Comparison of ENCODE assay signal across 7 mouse cellular contexts in the genomic region with DNA sequence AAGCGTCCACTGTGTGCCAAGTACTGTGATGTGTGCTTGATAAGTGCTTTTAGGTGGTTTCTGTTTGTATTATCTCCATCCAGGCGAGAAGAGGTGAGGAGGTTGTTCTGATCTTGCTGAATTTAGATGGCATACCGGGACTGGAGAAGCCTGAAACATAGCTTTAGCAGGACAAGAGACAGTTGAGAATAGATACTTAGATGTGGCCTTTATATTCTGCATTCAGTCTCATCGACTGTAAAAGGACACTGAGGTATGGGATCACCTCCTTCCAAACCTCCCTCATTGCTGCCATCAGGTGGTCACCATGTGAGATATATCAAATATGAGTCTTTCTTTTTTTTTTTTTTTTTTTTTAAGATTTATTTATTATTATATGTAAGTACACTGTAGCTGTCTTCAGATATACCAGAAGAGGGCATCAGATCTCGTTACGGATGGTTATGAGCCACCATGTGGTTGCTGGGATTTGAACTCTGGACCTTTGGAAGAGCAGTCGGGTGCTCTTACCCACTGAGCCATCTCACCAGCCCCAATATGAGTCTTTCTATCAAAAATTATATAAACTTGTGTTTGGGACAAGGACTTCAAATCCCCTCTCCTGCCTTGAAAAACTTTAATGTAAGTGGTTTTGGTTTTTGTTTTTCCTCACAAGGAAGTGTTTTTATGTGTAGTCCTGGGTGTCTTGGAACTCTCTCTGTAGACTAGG. TPM values are rescaled to one million over a fixed set of nuclear protein-coding genes. Genes with fewer than 3 reads are reported as not detected.
DNase-seq lines count a peak whose midpoint lies in the region; ATAC-seq and TF ChIP-seq lines count a peak whose summit lies in the region.
"Not testable (repeated sequence)": the region's sequence is repeated elsewhere in the genome, so short reads cannot be mapped to it uniquely, and the experiment has no call there.

No protein-coding gene starts in this region.

- H3K36me3 ChIP-seq in forebrain, postnatal 0 days (ENCODE audit: insufficient read depth) = peaks cover 21% of the 10 kb centered on the region
- H3K36me3 ChIP-seq in hindbrain, postnatal 0 days (ENCODE audit: insufficient read depth, low read length) = peaks cover 13% of the 10 kb centered on the region
- H3K36me3 ChIP-seq in limb, embryonic 11.5 days (ENCODE audit: control insufficient read depth, insufficient read depth, low read length) = not testable (repeated sequence)
- peaks cover 15% of the 10 kb centered on the region; the same call in 1 of the 2 replicates for H3K36me3 ChIP-seq in macrophage (ENCODE audit: inconsistent target)

- H3K4me2 ChIP-seq in forebrain, postnatal 0 days (ENCODE audit: low read depth) = peak overlapping the region; percentile 86
- peak overlapping the region; percentile 73 for H3K4me2 ChIP-seq in hindbrain, postnatal 0 days (ENCODE audit: low read depth, low read length)
- H3K4me2 ChIP-seq in limb, embryonic 11.5 days (ENCODE audit: low read depth, severe bottlenecking) = peak overlapping the region; percentile 69

- peak; percentile 22 for ATAC-seq in activated CD4-positive, CD25-positive, alpha-beta regulatory T cell, adult 4 months
- ATAC-seq in forebrain, postnatal 0 days; limb, embryonic 11.5 days (ENCODE audit: insufficient number of reproducible peaks, low FRiP score, low TSS enrichment, low read depth): not testable (repeated sequence)
- ATAC-seq in hindbrain, postnatal 0 days = 0 out of 2 replicates have a peak, but pooled peaks have one; percentile 1

- H3K9ac ChIP-seq in forebrain, postnatal 0 days = peak overlapping the region; percentile 58
- peak overlapping the region; percentile 33 for H3K9ac ChIP-seq in hindbrain, postnatal 0 days (replicated peaks; ENCODE audit: low read length)
- peak overlapping the region; percentile 51; the same call in 1 of the 2 replicates for H3K9ac ChIP-seq in limb, embryonic 11.5 days (ENCODE audit: low read length)

- peaks cover 17% of the 10 kb centered on the region for H3K79me2 ChIP-seq in macrophage (ENCODE audit: inconsistent target)

- not testable (repeated sequence) for H3K27me3 ChIP-seq in forebrain, postnatal 0 days (ENCODE audit: insufficient read depth, low read length); hindbrain, postnatal 0 days (ENCODE audit: insufficient read depth, low read length); limb, embryonic 11.5 days (ENCODE audit: control insufficient read depth, insufficient read depth, low read length)

- whole genome bisulfite sequencing in forebrain, postnatal 0 days = 21% methylated on average over 5 of the region's 7 CpGs
- WGBS in hindbrain, postnatal 0 days = 21% methylated on average over 5 of the region's 7 CpGs
- WGBS in limb, embryonic 11.5 days = 22% methylated on average over 5 of the region's 7 CpGs
- WGBS in macrophage (ENCODE audit: missing documents) = 23% methylated on average over 5 of the region's 7 CpGs

- not testable (repeated sequence) for H3K9me3 ChIP-seq in forebrain, postnatal 0 days (ENCODE audit: low read length); hindbrain, postnatal 0 days (ENCODE audit: low read length); limb, embryonic 11.5 days (ENCODE audit: control insufficient read depth, low read length)

- not testable (repeated sequence) for H3K4me1 ChIP-seq in forebrain, postnatal 0 days (ENCODE audit: insufficient read depth); hindbrain, postnatal 0 days (ENCODE audit: insufficient read depth, low read length); limb, embryonic 11.5 days (ENCODE audit: control insufficient read depth, insufficient read depth, low read length)

- peak; percentile 44 for TF ChIP-seq CTCF in forebrain, postnatal 0 days (IDR thresholded peaks at IDR 0.05; ENCODE audit: low read depth)
- peak; percentile 41 for TF ChIP-seq CTCF in hindbrain, postnatal 0 days (IDR thresholded peaks at IDR 0.05; ENCODE audit: low read depth)

- DNase-seq in cerebellum, postnatal 36 days = peak; percentile 45 to 60
- DNase-seq in forebrain, postnatal 0 days; limb, embryonic 11.5 days (ENCODE audit: low spot score): not testable (repeated sequence)
- peak; percentile 68 for DNase-seq in hindbrain, postnatal 0 days (ENCODE audit: low spot score)
- peak; percentile 54 for DNase-seq in retina, embryonic 14.5 days (ENCODE audit: low spot score)

- H3K4me3 ChIP-seq in forebrain, postnatal 0 days (ENCODE audit: low read depth, low read length) = peak overlapping the region; percentile 93
- peak overlapping the region; percentile 97 for H3K4me3 ChIP-seq in hindbrain, postnatal 0 days (ENCODE audit: low read length)
- peak overlapping the region; percentile 92 for H3K4me3 ChIP-seq in limb, embryonic 11.5 days (ENCODE audit: low read depth, low read length)
- H3K4me3 ChIP-seq in macrophage (ENCODE audit: inconsistent target) = peak overlapping the region; percentile 41

- peak overlapping the region; percentile 80 for H3K27ac ChIP-seq in forebrain, postnatal 0 days (ENCODE audit: low read depth, low read length)
- H3K27ac ChIP-seq in hindbrain, postnatal 0 days = peak overlapping the region; percentile 76
- not testable (repeated sequence) for H3K27ac ChIP-seq in limb, embryonic 11.5 days (replicated peaks; ENCODE audit: low read depth, low read length)
- H3K27ac ChIP-seq in macrophage = peak overlapping the region; percentile 67

RNA-seq across cellular contexts. Expression of gene Pdhb, which starts 0.9 kb away (rescaled TPM):
- polyA plus RNA-seq in activated CD4-positive, CD25-positive, alpha-beta regulatory T cell, adult 4 months (2017; shearing (Covaris generic)) = 100 to 1,000 TPM; 117 to 121 TPM
- 151 and 183 TPM in 2 replicates for total RNA-seq in forebrain, postnatal 0 days (2014; rRNA removed)
- 249 and 263 TPM in 2 replicates for polyA plus RNA-seq in forebrain, postnatal 0 days (2015; fragmentation: Nextera tagmentation; extraction: Ambion mirVana)
- total RNA-seq in hindbrain, postnatal 0 days (2014; rRNA removed) = 123 and 135 TPM in 2 replicates
- polyA plus RNA-seq in hindbrain, postnatal 0 days (2015; fragmentation: Nextera tagmentation; extraction: Ambion mirVana) = 292 and 295 TPM in 2 replicates
- polyA plus RNA-seq in limb, embryonic 11.5 days (2014; fragmentation: Nextera tagmentation; extraction: Ambion mirVana) = 210 and 214 TPM in 2 replicates
- 100 to 1,000 TPM in 9 of 26 experiments, 10 to 100 TPM in 17; 30.8 to 128 (median 78.1) TPM for total RNA-seq in macrophage (2018; cell fraction: chromatin; rRNA removed)
- 10 to 100 TPM; 47.6 to 64.9 (median 58.0) TPM for total RNA-seq in macrophage (2018; cell fraction: cytosol; rRNA removed)
- 100 to 1,000 TPM in 2 of 26 experiments, 10 to 100 TPM in 24; 28.5 to 109 (median 53.3) TPM for total RNA-seq in macrophage (2018; cell fraction: nucleus; rRNA removed)
- 53.3 to 66.2 TPM (median 63.0 TPM) in 3 replicates for polyA plus RNA-seq in macrophage (2018)

RNA-seq across cellular contexts. Expression of gene Kctd6, which starts 40.2 kb away (rescaled TPM):
- 1 to 10 TPM; 3.2 to 4.5 TPM for polyA plus RNA-seq in activated CD4-positive, CD25-positive, alpha-beta regulatory T cell, adult 4 months (2017; shearing (Covaris generic))
- total RNA-seq in forebrain, postnatal 0 days (2014; rRNA removed) = 19.3 and 27.0 TPM in 2 replicates
- polyA plus RNA-seq in forebrain, postnatal 0 days (2015; fragmentation: Nextera tagmentation; extraction: Ambion mirVana) = 37.0 and 42.0 TPM in 2 replicates
- total RNA-seq in hindbrain, postnatal 0 days (2014; rRNA removed) = 15.2 and 21.1 TPM in 2 replicates
- 41.8 and 42.2 TPM in 2 replicates for polyA plus RNA-seq in hindbrain, postnatal 0 days (2015; fragmentation: Nextera tagmentation; extraction: Ambion mirVana)
- 16.5 and 17.5 TPM in 2 replicates for polyA plus RNA-seq in limb, embryonic 11.5 days (2014; fragmentation: Nextera tagmentation; extraction: Ambion mirVana)
- total RNA-seq in macrophage (2018; cell fraction: chromatin; rRNA removed) = 10 to 100 TPM in 25 of 26 experiments, 1 to 10 TPM in 1; 9.7 to 41.4 (median 21.3) TPM
- 10 to 100 TPM in 24 of 26 experiments, 1 to 10 TPM in 2; 8.5 to 17.8 (median 13.6) TPM for total RNA-seq in macrophage (2018; cell fraction: cytosol; rRNA removed)
- 10 to 100 TPM; 11.1 to 53.2 (median 22.5) TPM for total RNA-seq in macrophage (2018; cell fraction: nucleus; rRNA removed)
- 8.9 to 15.7 TPM (median 13.6 TPM) in 3 replicates for polyA plus RNA-seq in macrophage (2018)

Comparison
In these comparisons a context has a peak if more than half of its experiments do, and no peak if none do; other contexts are left out.
1. H3K4me3 ChIP-seq: peak in every context shown above with its lines; median percentile 97 in hindbrain, postnatal 0 days; 93 in forebrain, postnatal 0 days; 92 in limb, embryonic 11.5 days; 41 in macrophage.